Mouse (Mus musculus) myocyte (in vitro differentiated cells): ENCODE results near the gene Fgf2.

ENCODE experiments used
- CEBPB ChIP-seq: IDR thresholded peaks from 2 replicates; pipeline ENCODE4 v1.6.1; 2011; ENCODE audit warnings: mild to moderate bottlenecking, moderate library complexity; ENCODE audit not compliant: poor library complexity, insufficient read depth, severe bottlenecking
- MAX ChIP-seq: IDR thresholded peaks from one replicate; pipeline ENCODE4 v1.6.1; 2011; ENCODE audit warnings: low read depth, mild to moderate bottlenecking, control low read depth
- MYOD1 ChIP-seq, 3 experiments: IDR thresholded peaks; one replicate each; pipeline ENCODE4 v1.6.1; 2011; ENCODE audit warnings: control low read depth in 2 of 3, low read depth in 2 of 3, mild to moderate bottlenecking in 2 of 3, moderate library complexity in 1 of 3; ENCODE audit not compliant: insufficient read length in 2 of 3, control insufficient read depth in 1 of 3
- MYOG ChIP-seq, 3 experiments: IDR thresholded peaks; one replicate each; pipeline ENCODE4 v1.6.1; 2011; ENCODE audit warnings: control low read depth in 2 of 3, low read depth in 2 of 3, mild to moderate bottlenecking in 2 of 3; ENCODE audit not compliant: insufficient read length in 2 of 3, control insufficient read depth in 1 of 3, insufficient read depth in 1 of 3
- POLR2A ChIP-seq: IDR thresholded peaks from one replicate; pipeline ENCODE4 v1.6.1; 2011; ENCODE audit warnings: low read depth, mild to moderate bottlenecking, control low read depth, moderate library complexity; ENCODE audit not compliant: insufficient read length
- POLR2AphosphoS2 ChIP-seq: IDR thresholded peaks from one replicate; pipeline ENCODE4 v1.6.1; 2011; ENCODE audit warnings: low read depth, control low read depth; ENCODE audit not compliant: insufficient read length
- REST ChIP-seq: IDR thresholded peaks from one replicate; pipeline ENCODE4 v1.6.1; 2011; ENCODE audit warnings: mild to moderate bottlenecking, control low read depth, moderate library complexity; ENCODE audit not compliant: insufficient read depth, insufficient read length
- SRF ChIP-seq: IDR thresholded peaks from one replicate; pipeline ENCODE4 v1.6.1; 2011; ENCODE audit warnings: low read depth; ENCODE audit not compliant: control insufficient read depth, insufficient read length
- TCF12 ChIP-seq: IDR thresholded peaks from one replicate; pipeline ENCODE4 v1.6.1; 2011; ENCODE audit warnings: mild to moderate bottlenecking, control low read depth; ENCODE audit not compliant: poor library complexity, insufficient read depth, severe bottlenecking
- TCF3 ChIP-seq: IDR thresholded peaks from one replicate; pipeline ENCODE4 v1.6.1; 2011; ENCODE audit warnings: low read depth, control low read depth; ENCODE audit not compliant: insufficient read length

DNA sequence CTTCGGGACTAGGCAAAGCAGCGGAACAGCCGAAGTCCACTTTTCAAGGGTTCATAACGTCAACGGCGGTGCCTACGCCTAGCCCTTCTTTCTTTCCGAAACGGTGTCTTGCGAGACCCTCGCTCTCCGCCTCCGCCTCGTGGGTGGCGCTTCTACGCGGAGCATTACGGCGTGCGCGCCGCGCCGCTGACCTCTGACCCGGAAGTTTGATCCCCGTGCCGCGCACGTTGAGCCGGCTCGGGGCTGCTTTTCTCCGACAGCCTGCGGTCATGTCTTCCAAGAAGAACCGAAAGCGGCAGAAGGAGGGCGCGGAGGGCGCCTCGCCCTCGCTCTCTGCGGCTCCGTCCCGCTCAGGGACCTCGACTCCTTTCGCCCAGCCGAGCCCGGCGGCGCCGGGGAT, 71.9 kb downstream of the Fgf2 start, which contains the start of gene Nudt6:
- peak; percentile 57 for TF ChIP-seq POLR2A
- peak; percentile 29 for TF ChIP-seq POLR2AphosphoS2
- no peak for TF ChIP-seq TCF12
- TF ChIP-seq MYOG (IDR thresholded peaks at IDR 0.05; ENCODE audit: control insufficient read depth in 1 of 3, insufficient read depth in 1 of 3, insufficient read length in 2 of 3, low read depth in 2 of 3): peak in 1 of 3 experiments; percentile 20
- TF ChIP-seq SRF: no peak
- TF ChIP-seq MYOD1 (IDR thresholded peaks at IDR 0.05; ENCODE audit: control insufficient read depth in 1 of 3, insufficient read length in 2 of 3, low read depth in 2 of 3): no peak
- TF ChIP-seq TCF3: no peak
- TF ChIP-seq REST: no peak
- TF ChIP-seq CEBPB: no peak
- TF ChIP-seq MAX: no peak
